Mouse (Mus musculus) central nervous system, embryonic 18 days (tissue): ENCODE results near the gene Nox1. TPM values are rescaled to one million over a fixed set of nuclear protein-coding genes. Genes with fewer than 3 reads are reported as not detected.

Experiments used
- polyA plus RNA-seq: library from polyadenylated mRNA; depleted of rRNA; stranded (reverse); fragments of >200 nt; gene quantifications from 2 replicates; pipeline ENCODE4 v1.2.3, GENCODE M21; 2012; rRNA removed

Gene Nox1
- polyA plus RNA-seq, result 0.04 and 0.09 TPM in 2 replicates

GRCm38 (mm10) chrX:134221856-134222255 lies at the start of gene Nox1:
TSS of gene Nox1 (minus strand) at chrX:134221956.

DNA sequence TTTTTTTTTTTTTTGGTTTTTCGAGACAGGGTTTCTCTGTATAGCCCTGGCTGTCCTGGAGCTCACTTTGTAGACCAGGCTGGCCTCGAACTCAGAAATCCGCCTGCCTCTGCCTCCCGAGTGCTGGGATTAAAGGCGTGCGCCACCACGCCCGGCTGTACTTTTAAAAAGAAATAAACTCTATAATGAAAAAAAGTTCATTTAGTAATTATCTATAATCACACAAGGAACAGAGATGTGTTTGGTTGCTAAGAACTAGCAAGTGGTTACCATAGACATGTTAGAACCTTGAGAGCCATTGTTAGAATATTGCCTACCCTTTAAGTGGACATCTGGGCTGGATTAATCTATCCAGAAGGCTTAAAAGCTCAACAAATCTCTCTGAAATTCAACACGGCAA lies 34.6 kb downstream of the Nox1 start, which contains the start of gene Arl13a:
Gene Arl13a, plus strand, starts transcription at position 301 of the 400 bp plus-strand sequence.

DNA sequence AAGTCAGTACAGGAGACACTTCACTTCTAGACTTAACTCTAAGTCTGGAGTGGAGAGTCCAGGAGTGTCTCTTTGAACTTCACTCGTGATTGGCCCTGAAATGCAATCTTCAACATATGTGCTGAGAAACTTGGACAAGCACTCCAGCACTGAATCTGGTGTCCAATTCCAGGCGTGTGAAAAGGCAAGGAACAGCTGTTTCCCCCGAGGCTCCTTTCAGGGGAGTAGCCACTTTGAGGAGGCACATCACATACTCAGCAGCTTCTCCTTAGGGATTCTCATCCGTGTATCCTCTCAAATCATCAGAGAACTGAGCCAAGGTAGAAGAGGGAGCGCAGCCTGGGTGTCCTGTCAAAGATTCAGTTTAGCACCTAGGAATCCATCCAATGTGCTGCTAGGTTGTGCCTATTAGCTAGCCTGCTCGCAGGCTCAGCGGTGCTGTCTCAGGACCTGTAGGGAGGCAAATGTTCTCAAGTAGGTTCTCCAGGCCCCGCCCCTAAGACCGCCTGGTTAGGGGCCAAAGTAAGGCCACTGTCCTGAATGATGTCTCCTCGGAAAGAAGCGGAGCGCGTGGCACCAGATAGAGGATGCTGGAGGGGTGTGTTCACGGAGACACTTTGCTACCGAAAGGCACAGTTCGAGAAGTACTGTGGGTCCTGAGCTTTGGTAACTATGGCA lies 59.6 kb downstream of the Nox1 start, which contains the start of gene Xkrx:
Gene Xkrx, minus strand, starts transcription at position 34 of the 678 bp plus-strand sequence.

GRCm38 (mm10) chrX:134058987-134059712 lies 162.6 kb downstream of the Nox1 start, which contains the start of gene Cstf2:
TSS of gene Cstf2 (plus strand) at chrX:134059187.

Other genes with a start within 250 kb of the Nox1 start
- 0.60 and 0.79 TPM in 2 replicates for gene Sytl4, start 240.1 kb downstream of the Nox1 start, polyA plus RNA-seq
- 90.9 and 93.8 TPM in 2 replicates for gene Cstf2, start 162.8 kb downstream of the Nox1 start, polyA plus RNA-seq
- 0.95 TPM in 2 replicates for gene Xkrx, start 59.9 kb downstream of the Nox1 start, polyA plus RNA-seq
- gene Arl13a, start 34.5 kb downstream of the Nox1 start, polyA plus RNA-seq, result not detected in 2 replicates
- gene Trmt2b, start 55.0 kb upstream of the Nox1 start, polyA plus RNA-seq, result 4.4 and 4.7 TPM in 2 replicates
- 83.4 and 102 TPM in 2 replicates for gene Tmem35a, start 73.3 kb upstream of the Nox1 start, polyA plus RNA-seq
- 3.4 and 4.7 TPM in 2 replicates for gene Cenpi, start 86.1 kb upstream of the Nox1 start, polyA plus RNA-seq
- gene Drp2, start 182.6 kb upstream of the Nox1 start, polyA plus RNA-seq, result 33.9 and 38.0 TPM in 2 replicates